Mouse (Mus musculus): ENCODE data around the gene Gm44790.

GRCm38 (mm10) chr6:86438272-86439118 is 12.0 kb downstream of the Gm44790 start, which contains the start of gene C87436:
- peak; percentile 25; the same call in 1 of the 2 replicates for TF ChIP-seq POLR2A (IDR thresholded peaks at IDR 0.05; ENCODE audit: extremely low read depth, insufficient read depth, low read length)
- TF ChIP-seq CTCF (IDR thresholded peaks at IDR 0.05; ENCODE audit: low read depth, low read length) = 0 out of 2 replicates have a peak, but pooled peaks have one; percentile 0
